Mouse (Mus musculus) megakaryocyte, embryonic 14.5 days (primary cell): ENCODE data around the gene Gm27029.

Experiments used
- FLI1 ChIP-seq: IDR thresholded peaks from 2 replicates; pipeline ENCODE4 v1.6.1; 2012; ENCODE audit warnings: low read length, inconsistent platforms, mixed read lengths
- GATA1 ChIP-seq: IDR thresholded peaks from 3 replicates; pipeline ENCODE4 v1.6.1; 2012; ENCODE audit warnings: mixed read lengths, low read length, inconsistent platforms, borderline replicate concordance

GRCm38 (mm10) chr11:101416433-101417100 lies 8.0 kb downstream of the Gm27029 start:
- TF ChIP-seq GATA1 (no peak), FLI1 (no peak)
